Mouse (Mus musculus): Measurements from ENCODE around the gene Marcksl1. TPM values are rescaled to one million over a fixed set of nuclear protein-coding genes. Genes with fewer than 3 reads are reported as not detected.
"Not testable (repeated sequence)": the region's sequence is repeated elsewhere in the genome, so short reads cannot be mapped to it uniquely, and the experiment has no call there.

Marcksl1 gene
- polyA plus RNA-seq, 1 experiment from 2014 or later = 490 TPM

DNA sequence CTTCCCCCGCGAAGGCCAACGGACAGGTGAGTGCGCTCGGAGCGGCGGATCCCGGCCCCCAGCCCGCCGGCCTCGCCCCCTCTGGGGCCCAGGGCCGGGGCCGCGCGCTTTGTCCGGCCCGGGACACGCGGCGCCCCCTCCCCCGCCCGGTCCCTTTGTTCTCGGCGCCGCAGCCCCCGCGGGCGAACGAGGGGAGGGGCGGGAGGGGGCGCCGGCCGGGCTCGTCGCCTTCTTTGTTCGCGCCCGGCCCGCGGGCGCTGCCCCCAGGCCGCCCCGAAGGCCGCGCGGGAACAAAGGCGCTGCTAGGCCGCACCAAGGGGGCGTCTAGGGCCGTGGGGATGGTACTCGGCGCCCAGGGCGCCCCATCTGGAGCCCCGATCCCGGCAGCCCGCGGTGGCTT, 510 bp downstream of the Marcksl1 start:
- no peaks in the 10 kb centered on the region for H3K9me3 ChIP-seq
- H3K36me3 ChIP-seq = peaks cover 10% of the 10 kb centered on the region
- ATAC-seq (ENCODE audit: insufficient read depth, low FRiP score, low read depth) = peak; percentile 3; the same call in 1 of the 2 replicates
- H3K27ac ChIP-seq = peak overlapping the region; percentile 95
- H3K4me2 ChIP-seq = peak overlapping the region; percentile 69
- peak overlapping the region; percentile 99 for H3K4me3 ChIP-seq (replicated peaks)
- 0% methylated on average over 26 of the region's 57 CpGs for WGBS
- H3K27me3 ChIP-seq (replicated peaks) = no peaks in the 10 kb centered on the region
- peaks cover 28% of the 10 kb centered on the region for H3K4me1 ChIP-seq
- H3K9ac ChIP-seq = peak overlapping the region; percentile 100

- Histone ChIP-seq H3K4me3 (replicated peaks) (peak overlapping the region; percentile 99), H3K36me3 (peaks cover 10% of the 10 kb centered on the region), H3K4me2 (peak overlapping the region; percentile 69), H3K27me3 (replicated peaks) (no peaks in the 10 kb centered on the region), H3K9ac (peak overlapping the region; percentile 100), H3K4me1 (peaks cover 23% of the 10 kb centered on the region), H3K9me3 (no peaks in the 10 kb centered on the region), H3K27ac (peak overlapping the region; percentile 95)
- ATAC-seq (ENCODE audit: insufficient read depth, low FRiP score, low read depth) = peak; percentile 19; the same call in 1 of the 2 replicates
- WGBS = 1% methylated on average over 26 of the region's 35 CpGs
Measured at GRCm38 (mm10) chr4:129514300-129514898, 1.0 kb downstream of the Marcksl1 start.

GRCm38 (mm10) chr4:129516925-129517324, 3.5 kb downstream of the Marcksl1 start:
- ATAC-seq (ENCODE audit: insufficient read depth, low FRiP score, low read depth) = peak; percentile 40
- 32% methylated on average over 2 of the region's 2 CpGs for WGBS
- H3K9ac ChIP-seq = no peak overlapping the region
- H3K27me3 ChIP-seq (replicated peaks) = no peaks in the 10 kb centered on the region
- H3K9me3 ChIP-seq = no peaks in the 10 kb centered on the region
- H3K4me2 ChIP-seq = peak overlapping the region; percentile 0; the same call in 1 of the 2 replicates
- H3K36me3 ChIP-seq = peaks cover 33% of the 10 kb centered on the region
- H3K4me1 ChIP-seq = peaks cover 16% of the 10 kb centered on the region
- peak overlapping the region; percentile 9; the same call in 1 of the 2 replicates for H3K4me3 ChIP-seq (replicated peaks)
- H3K27ac ChIP-seq = peak overlapping the region; percentile 80

DNA sequence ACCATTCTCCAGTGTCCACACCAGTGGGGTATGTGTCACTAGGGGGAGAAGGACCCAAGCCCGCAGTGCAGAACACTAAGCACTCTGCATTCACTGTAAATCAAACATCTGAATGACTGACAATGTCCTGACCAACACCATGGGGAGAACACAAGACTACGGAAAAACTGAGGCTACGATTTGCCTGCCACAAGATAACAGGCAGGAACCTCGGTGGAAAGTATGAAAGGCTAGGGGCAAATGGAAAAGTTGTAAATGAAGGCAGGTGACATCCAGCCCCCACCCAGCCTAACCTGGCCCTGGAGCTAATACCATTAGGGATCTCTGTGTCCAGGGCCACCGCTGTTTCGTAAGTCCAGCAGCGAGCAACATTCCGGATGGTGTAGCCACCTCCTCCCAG, 5.1 kb downstream of the Marcksl1 start:
- peaks cover 47% of the 10 kb centered on the region for H3K36me3 ChIP-seq
- no peak overlapping the region for H3K27ac ChIP-seq
- no peak overlapping the region for H3K4me3 ChIP-seq (replicated peaks)
- no peaks in the 10 kb centered on the region for H3K9me3 ChIP-seq
- H3K4me2 ChIP-seq = no peak overlapping the region
- ATAC-seq (ENCODE audit: insufficient read depth, low FRiP score, low read depth) = no peak
- peaks cover 13% of the 10 kb centered on the region; the same call in 1 of the 2 replicates for H3K4me1 ChIP-seq
- WGBS = 90% methylated on average over 8 of the region's 8 CpGs
- no peak overlapping the region for H3K9ac ChIP-seq
- H3K27me3 ChIP-seq (replicated peaks) = no peaks in the 10 kb centered on the region

DNA sequence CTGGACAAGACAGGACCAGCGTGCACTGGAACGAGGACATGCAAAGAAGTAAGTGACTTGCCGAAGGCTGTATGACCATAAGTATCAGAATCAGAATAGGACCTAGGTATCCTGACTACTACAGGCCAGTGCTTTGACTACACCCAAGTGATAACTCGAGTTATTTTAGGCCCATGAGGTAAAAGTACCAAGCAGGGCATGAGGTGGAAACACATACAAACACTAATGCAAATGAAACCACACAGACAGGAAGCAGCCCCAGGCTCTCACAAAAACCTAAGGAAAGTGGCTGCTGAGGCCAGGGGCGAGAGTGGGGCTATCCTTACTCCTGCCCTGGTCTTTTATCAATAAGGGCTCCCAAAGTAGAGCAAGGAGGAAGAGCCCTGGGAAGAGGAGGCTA, 12.0 kb downstream of the Marcksl1 start:
- H3K36me3 ChIP-seq = peaks cover 62% of the 10 kb centered on the region
- no peak overlapping the region for H3K27ac ChIP-seq
- H3K4me3 ChIP-seq (replicated peaks) = no peak overlapping the region
- WGBS = 84% methylated on average over 5 of the region's 5 CpGs
- H3K4me2 ChIP-seq = no peak overlapping the region
- H3K9me3 ChIP-seq = no peaks in the 10 kb centered on the region
- H3K4me1 ChIP-seq = no peaks in the 10 kb centered on the region
- no peaks in the 10 kb centered on the region for H3K27me3 ChIP-seq (replicated peaks)
- ATAC-seq (ENCODE audit: insufficient read depth, low FRiP score, low read depth) = no peak
- no peak overlapping the region for H3K9ac ChIP-seq

GRCm38 (mm10) chr4:129525889-129526288, 12.5 kb downstream of the Marcksl1 start:
- ATAC-seq (ENCODE audit: insufficient read depth, low FRiP score, low read depth) = no peak
- Histone ChIP-seq H3K4me2 (no peak overlapping the region), H3K27me3 (replicated peaks) (no peaks in the 10 kb centered on the region), H3K36me3 (peaks cover 58% of the 10 kb centered on the region), H3K27ac (no peak overlapping the region), H3K4me1 (no peaks in the 10 kb centered on the region), H3K9me3 (no peaks in the 10 kb centered on the region), H3K4me3 (replicated peaks) (no peak overlapping the region), H3K9ac (no peak overlapping the region)
- 73% methylated on average over 3 of the region's 3 CpGs for WGBS

DNA sequence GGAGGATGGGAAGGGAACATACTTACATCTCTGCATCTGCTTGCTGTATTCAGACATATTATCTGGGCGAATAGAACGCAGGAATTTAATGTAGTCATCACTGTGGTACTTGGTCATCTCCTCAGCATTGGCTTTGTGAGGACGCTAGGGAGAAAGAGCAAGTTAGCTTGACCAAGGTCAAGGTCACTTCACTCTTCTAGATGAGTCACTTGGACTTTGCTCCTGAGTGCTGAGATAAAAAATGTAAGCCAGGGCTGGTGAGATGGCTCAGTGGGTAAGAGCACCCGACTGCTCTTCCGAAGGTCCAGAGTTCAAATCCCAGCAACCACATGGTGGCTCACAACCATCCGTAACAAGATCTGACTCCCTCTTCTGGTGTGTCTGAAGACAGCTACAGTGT, 15.5 kb downstream of the Marcksl1 start:
- not testable (repeated sequence) for H3K27ac ChIP-seq; ATAC-seq (ENCODE audit: insufficient read depth, low FRiP score, low read depth); H3K27me3 ChIP-seq (replicated peaks); H3K4me3 ChIP-seq (replicated peaks); H3K4me2 ChIP-seq; H3K4me1 ChIP-seq; H3K9ac ChIP-seq; H3K9me3 ChIP-seq
- WGBS = 91% methylated on average over 6 of the region's 6 CpGs
- H3K36me3 ChIP-seq = peaks cover 48% of the 10 kb centered on the region

GRCm38 (mm10) chr4:129540012-129540411, 26.6 kb downstream of the Marcksl1 start:
- ATAC-seq (ENCODE audit: insufficient read depth, low FRiP score, low read depth) = no peak
- H3K27ac ChIP-seq = no peak overlapping the region

GRCm38 (mm10) chr4:129541868-129542591, 28.6 kb downstream of the Marcksl1 start:
- peak overlapping the region; percentile 82 for H3K4me3 ChIP-seq (replicated peaks)
- H3K9ac ChIP-seq = peak overlapping the region; percentile 57
- no peak for ATAC-seq (ENCODE audit: insufficient read depth, low FRiP score, low read depth)
- peak overlapping the region; percentile 80 for H3K27ac ChIP-seq
- no peaks in the 10 kb centered on the region for H3K27me3 ChIP-seq (replicated peaks)
- under 1% methylated on average over 30 of the region's 30 CpGs for WGBS
- peak overlapping the region; percentile 75 for H3K4me2 ChIP-seq
- H3K4me1 ChIP-seq = peaks cover 15% of the 10 kb centered on the region; the same call in 1 of the 2 replicates
- no peaks in the 10 kb centered on the region for H3K9me3 ChIP-seq
- H3K36me3 ChIP-seq = peaks cover 12% of the 10 kb centered on the region; the same call in 1 of the 2 replicates

More at GRCm38 (mm10) chr4:129540012-129540411, 26.6 kb downstream of the Marcksl1 start:
- no peaks in the 10 kb centered on the region for H3K9me3 ChIP-seq
- H3K4me3 ChIP-seq (replicated peaks) = no peak overlapping the region
- H3K4me1 ChIP-seq = peaks cover 15% of the 10 kb centered on the region; the same call in 1 of the 2 replicates
- no peak overlapping the region for H3K4me2 ChIP-seq
- WGBS = 88% methylated on average over 6 of the region's 6 CpGs
- no peaks in the 10 kb centered on the region for H3K27me3 ChIP-seq (replicated peaks)
- peaks cover 20% of the 10 kb centered on the region; the same call in 1 of the 2 replicates for H3K36me3 ChIP-seq
- no peak overlapping the region for H3K9ac ChIP-seq

DNA sequence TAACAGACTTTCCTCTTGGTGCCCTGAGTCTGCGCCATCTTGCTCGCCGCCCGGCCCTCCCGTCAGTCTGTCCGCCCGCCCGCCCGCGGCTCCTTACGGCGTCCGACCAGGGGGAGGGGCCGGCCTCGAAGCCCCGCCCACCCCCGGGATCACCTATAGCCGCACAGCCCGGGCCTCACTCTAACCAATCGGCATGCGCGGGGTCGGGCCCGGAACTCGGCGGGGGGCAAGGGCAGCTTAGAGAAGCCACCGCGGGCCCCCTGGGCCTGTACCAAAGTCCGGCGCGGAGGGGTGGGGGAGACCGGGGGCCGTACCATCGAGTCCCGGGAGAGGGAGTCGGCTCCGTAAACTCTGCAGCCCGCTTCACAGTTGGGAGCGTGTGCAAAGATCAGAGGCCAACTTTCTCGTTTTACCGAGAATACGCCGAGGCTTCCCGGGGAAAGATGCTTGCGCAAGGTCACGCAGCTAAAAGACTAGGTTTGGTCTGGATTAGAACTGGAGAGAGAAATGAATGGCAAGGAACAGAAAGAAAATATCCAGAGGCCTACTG, 29.3 kb downstream of the Marcksl1 start, which contains the start of gene Hdac1:
Hdac1 (minus strand) TSS at position 122 of the 550 bp plus-strand sequence.
- H3K36me3 ChIP-seq = peaks cover 12% of the 10 kb centered on the region; the same call in 1 of the 2 replicates
- peak within 1 kb of the TSS; percentile 57 for H3K9ac ChIP-seq
- peak within 1 kb of the TSS; percentile 80 for H3K27ac ChIP-seq
- ATAC-seq (ENCODE audit: insufficient read depth, low FRiP score, low read depth) = peak; percentile 99
- no peaks in the 10 kb centered on the region for H3K27me3 ChIP-seq (replicated peaks)
- no peaks in the 10 kb centered on the region for H3K9me3 ChIP-seq
- H3K4me1 ChIP-seq = peaks cover 15% of the 10 kb centered on the region; the same call in 1 of the 2 replicates
- WGBS = under 1% methylated on average over 46 of the region's 46 CpGs
- peak within 1 kb of the TSS; percentile 75 for H3K4me2 ChIP-seq
- H3K4me3 ChIP-seq (replicated peaks) = peak within 1 kb of the TSS; percentile 82

DNA sequence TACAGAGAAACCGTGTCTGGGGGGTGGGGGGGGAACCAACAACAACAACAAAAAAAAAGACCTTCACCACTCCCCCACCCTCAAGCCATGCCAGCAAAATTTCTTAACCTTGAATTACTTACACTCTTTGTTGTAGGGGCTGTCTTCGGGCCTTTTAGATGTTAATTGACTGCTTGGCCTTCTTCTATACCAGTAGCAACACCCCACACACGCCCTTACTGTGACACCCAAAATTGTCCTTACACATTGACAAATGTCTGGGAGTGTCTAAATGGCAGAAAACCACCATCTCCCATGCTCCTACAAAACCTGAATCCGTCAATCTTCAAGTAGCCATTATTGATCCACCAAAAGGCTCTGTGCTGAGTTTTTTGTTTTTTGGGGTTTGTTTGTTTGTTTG, 30.7 kb downstream of the Marcksl1 start:
- Histone ChIP-seq H3K4me1 (peaks cover 15% of the 10 kb centered on the region; the same call in 1 of the 2 replicates), H3K9ac (no peak overlapping the region), H3K36me3 (peaks cover 7% of the 10 kb centered on the region; the same call in 1 of the 2 replicates), H3K27me3 (replicated peaks) (no peaks in the 10 kb centered on the region), H3K4me2 (no peak overlapping the region), H3K4me3 (replicated peaks) (no peak overlapping the region), H3K27ac (no peak overlapping the region), H3K9me3 (no peaks in the 10 kb centered on the region)
- WGBS = 81% methylated on average over 4 of the region's 4 CpGs
- no peak for ATAC-seq (ENCODE audit: insufficient read depth, low FRiP score, low read depth)

DNA sequence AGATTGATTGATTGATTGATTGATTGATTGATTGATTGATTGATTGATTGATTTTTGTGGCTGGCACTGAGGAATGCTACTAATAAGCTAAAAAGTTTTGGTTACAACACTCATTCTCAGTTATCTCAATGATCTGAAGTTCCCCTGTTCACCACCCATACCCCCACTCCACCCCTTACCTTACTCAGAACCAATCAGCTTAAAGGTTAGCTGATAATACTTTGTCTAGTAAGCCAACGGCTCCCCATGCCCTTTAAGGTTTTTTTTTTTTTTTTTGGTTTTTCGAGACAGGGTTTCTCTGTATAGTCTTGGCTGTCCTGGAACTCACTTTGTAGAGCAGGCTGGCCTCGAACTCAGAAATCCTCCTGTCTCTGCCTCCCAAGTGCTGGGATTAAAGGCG, 34.2 kb downstream of the Marcksl1 start:
- ATAC-seq (ENCODE audit: insufficient read depth, low FRiP score, low read depth); H3K4me3 ChIP-seq (replicated peaks); H3K4me1 ChIP-seq; H3K27ac ChIP-seq; H3K27me3 ChIP-seq (replicated peaks); H3K36me3 ChIP-seq; H3K4me2 ChIP-seq; H3K9ac ChIP-seq; H3K9me3 ChIP-seq: not testable (repeated sequence)
- 84% methylated on average over 4 of the region's 4 CpGs for WGBS

Data from stomach, embryonic 15.5 days (tissue).